Mouse (Mus musculus) G1E (cell line): ENCODE measurements around the gene Ddrgk1. TPM values are rescaled to one million over a fixed set of nuclear protein-coding genes. Genes with fewer than 3 reads are reported as not detected.

ENCODE experiments used
- ATAC-seq: 2 replicates; pipeline ENCODE4 v1.8.0; 2016; ENCODE audit warnings: mild to moderate bottlenecking; ENCODE audit not compliant: insufficient number of reproducible peaks, poor library complexity, low FRiP score, severe bottlenecking; ENCODE audit errors: extremely low read depth
- DNase-seq: peaks from one replicate; pipeline ENCODE4 v3.0.0; 2012; ENCODE audit warnings: low spot score
- H3K27me3 ChIP-seq: 2 replicates; pipeline ENCODE4 v1.6.1; 2012; ENCODE audit warnings: mild to moderate bottlenecking, low read length, inconsistent platforms; ENCODE audit not compliant: insufficient read depth
- H3K36me3 ChIP-seq: replicated peaks from 2 replicates; pipeline ENCODE3; 2012; ENCODE audit warnings: mild to moderate bottlenecking, inconsistent platforms
- H3K4me1 ChIP-seq: 2 replicates; pipeline ENCODE4 v1.6.1; 2012; ENCODE audit warnings: low read depth, low read length, inconsistent platforms, mixed read lengths; ENCODE audit not compliant: insufficient read depth
- H3K4me3 ChIP-seq: 2 replicates; pipeline ENCODE4 v1.5.1; 2012; ENCODE audit warnings: low read depth, mild to moderate bottlenecking, inconsistent platforms, low read length, moderate library complexity, mixed read lengths
- H3K9me3 ChIP-seq: replicated peaks from 2 replicates; pipeline ENCODE4 v1.6.1; 2012; ENCODE audit warnings: inconsistent platforms
- CTCF ChIP-seq: IDR thresholded peaks from 2 replicates; pipeline ENCODE4 v1.5.1; 2012; ENCODE audit warnings: low read depth, low read length, inconsistent platforms, mixed read lengths
- GATA1 ChIP-seq: IDR thresholded peaks from 2 replicates; pipeline ENCODE4 v1.6.1; 2012; ENCODE audit warnings: borderline replicate concordance, low read length, inconsistent platforms, mixed read lengths
- GATA2 ChIP-seq: IDR thresholded peaks from 2 replicates; pipeline ENCODE4 v1.6.1; 2012; ENCODE audit warnings: low read depth, low read length, inconsistent platforms, borderline replicate concordance
- POLR2AphosphoS5 ChIP-seq: IDR thresholded peaks from 2 replicates; pipeline ENCODE4 v1.6.1; 2012; ENCODE audit warnings: low read depth, low read length, inconsistent platforms; ENCODE audit not compliant: insufficient replicate concordance
- TAL1 ChIP-seq: conservative IDR thresholded peaks from 2 replicates; pipeline ENCODE4 v1.6.1; 2012; ENCODE audit warnings: low read depth, low read length, inconsistent platforms, mixed read lengths
- polyA plus RNA-seq: library from polyadenylated mRNA; stranded (reverse); fragments of >175 nt; gene quantifications from 2 replicates; pipeline ENCODE4 v1.2.3, GENCODE M21; 2012
- total RNA-seq, 2 experiments: library from RNA; stranded (forward) in 1 of 2; stranded (reverse) in 1 of 2; fragments of 200-1000 nt in 1 of 2; fragments of >200 nt in 1 of 2; fragmentation: Nextera tagmentation in 1 of 2; gene quantifications; 2 replicates each; pipeline ENCODE4 v1.2.3; 2014 to 2017

Ddrgk1 gene
- total and polyA plus RNA-seq, 3 experiments, result 29.9 to 67.4 (median 47.4) TPM

GRCm38 (mm10) chr2:130618972-130619371 is 45.5 kb downstream of the Ddrgk1 start:
- TF ChIP-seq TAL1 (no peak), GATA1 (no peak), GATA2 (no peak), POLR2AphosphoS5 (no peak), CTCF (no peak)
- H3K36me3 ChIP-seq, result peaks cover 90% of the 10 kb centered on the region
- H3K4me3 ChIP-seq, result no peak overlapping the region
- H3K27me3 ChIP-seq, result no peaks in the 10 kb centered on the region
- no peak for ATAC-seq
- H3K9me3 ChIP-seq, result no peaks in the 10 kb centered on the region
- DNase-seq, result no peak
- no peaks in the 10 kb centered on the region; the same call in 1 of the 2 replicates for H3K4me1 ChIP-seq

DNA sequence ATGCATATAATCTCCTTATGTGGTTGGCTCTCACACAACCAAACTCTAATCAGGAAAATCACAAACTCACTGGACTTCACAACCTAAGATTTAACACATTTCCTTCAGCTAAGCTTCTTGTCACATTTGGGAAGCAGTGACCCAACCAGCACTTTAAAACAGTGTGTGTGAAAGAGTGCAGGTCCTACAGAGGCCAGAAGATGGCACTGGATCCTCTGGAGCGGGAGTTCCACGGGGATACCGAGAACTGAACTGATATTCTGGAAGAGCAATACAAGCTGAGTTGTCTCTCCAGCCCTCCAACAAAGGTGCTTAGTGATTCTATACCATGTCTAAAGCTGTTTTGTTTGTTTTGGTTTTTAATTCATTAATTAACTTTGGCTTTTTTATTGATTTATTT is 51.4 kb downstream of the Ddrgk1 start:
- H3K36me3 ChIP-seq, result peaks cover 85% of the 10 kb centered on the region
- TF ChIP-seq POLR2AphosphoS5, result no peak
- no peak for TF ChIP-seq GATA2
- no peak for TF ChIP-seq TAL1
- no peak for TF ChIP-seq CTCF
- TF ChIP-seq GATA1, result no peak
- H3K27me3 ChIP-seq, result no peaks in the 10 kb centered on the region
- no peak overlapping the region for H3K4me3 ChIP-seq
- H3K9me3 ChIP-seq, result no peaks in the 10 kb centered on the region
- ATAC-seq, result no peak
- no peak for DNase-seq
- H3K4me1 ChIP-seq, result no peaks in the 10 kb centered on the region

Other genes with a start within 250 kb of the Ddrgk1 start
- 55.2 and 58.9 TPM in 2 replicates for gene Vps16, start 240.3 kb downstream of the Ddrgk1 start, total RNA-seq (2014; fragmentation: Nextera tagmentation)
- gene Vps16, start 240.3 kb downstream of the Ddrgk1 start, total RNA-seq (2017), result 180 and 190 TPM in 2 replicates
- 12.6 and 20.2 TPM in 2 replicates for gene Vps16, start 240.3 kb downstream of the Ddrgk1 start, polyA plus RNA-seq
- 16.9 and 17.6 TPM in 2 replicates for gene Pced1a, start 240.0 kb downstream of the Ddrgk1 start, total RNA-seq (2014; fragmentation: Nextera tagmentation)
- 13.9 and 20.0 TPM in 2 replicates for gene Pced1a, start 240.0 kb downstream of the Ddrgk1 start, total RNA-seq (2017)
- gene Pced1a, start 240.0 kb downstream of the Ddrgk1 start, polyA plus RNA-seq, result 17.4 and 19.7 TPM in 2 replicates
- 60.6 and 97.7 TPM in 2 replicates for gene Ptpra, start 214.4 kb downstream of the Ddrgk1 start, total RNA-seq (2014; fragmentation: Nextera tagmentation)
- gene Ptpra, start 214.4 kb downstream of the Ddrgk1 start, total RNA-seq (2017), result 119 and 127 TPM in 2 replicates
- 11.4 and 22.6 TPM in 2 replicates for gene Ptpra, start 214.4 kb downstream of the Ddrgk1 start, polyA plus RNA-seq
- gene Mrps26, start 100.9 kb downstream of the Ddrgk1 start, total RNA-seq (2014; fragmentation: Nextera tagmentation), result 75.7 and 93.8 TPM in 2 replicates
- gene Mrps26, start 100.9 kb downstream of the Ddrgk1 start, total RNA-seq (2017), result 60.6 and 79.2 TPM in 2 replicates
- gene Mrps26, start 100.9 kb downstream of the Ddrgk1 start, polyA plus RNA-seq, result 144 and 187 TPM in 2 replicates
- gene Oxt, start 88.5 kb downstream of the Ddrgk1 start, total RNA-seq (2014; fragmentation: Nextera tagmentation), result not detected in 2 replicates
- not detected in 2 replicates for gene Oxt, start 88.5 kb downstream of the Ddrgk1 start, total RNA-seq (2017)
- not detected in 2 replicates for gene Oxt, start 88.5 kb downstream of the Ddrgk1 start, polyA plus RNA-seq
- not detected in 2 replicates for gene Avp, start 82.1 kb downstream of the Ddrgk1 start, total RNA-seq (2014; fragmentation: Nextera tagmentation)
- gene Avp, start 82.1 kb downstream of the Ddrgk1 start, total RNA-seq (2017), result not detected in 2 replicates
- not detected in 2 replicates for gene Avp, start 82.1 kb downstream of the Ddrgk1 start, polyA plus RNA-seq
- gene Fastkd5, start 34.6 kb downstream of the Ddrgk1 start, total RNA-seq (2014; fragmentation: Nextera tagmentation), result 20.5 and 26.4 TPM in 2 replicates
- gene Fastkd5, start 34.6 kb downstream of the Ddrgk1 start, total RNA-seq (2017), result 27.6 and 29.9 TPM in 2 replicates
- gene Fastkd5, start 34.6 kb downstream of the Ddrgk1 start, polyA plus RNA-seq, result 0.81 and 1.3 TPM in 2 replicates
- gene Ubox5, start 34.6 kb downstream of the Ddrgk1 start, total RNA-seq (2014; fragmentation: Nextera tagmentation), result 11.2 and 13.0 TPM in 2 replicates
- 9.0 and 9.7 TPM in 2 replicates for gene Ubox5, start 34.6 kb downstream of the Ddrgk1 start, total RNA-seq (2017)
- 2.7 and 3.2 TPM in 2 replicates for gene Ubox5, start 34.6 kb downstream of the Ddrgk1 start, polyA plus RNA-seq
- 1.2 TPM in 1 of 2 replicates, not detected in the other for gene Lzts3, start 21.9 kb downstream of the Ddrgk1 start, total RNA-seq (2014; fragmentation: Nextera tagmentation)
- gene Lzts3, start 21.9 kb downstream of the Ddrgk1 start, total RNA-seq (2017), result 0.55 and 0.81 TPM in 2 replicates
- 1.1 and 1.2 TPM in 2 replicates for gene Lzts3, start 21.9 kb downstream of the Ddrgk1 start, polyA plus RNA-seq
- gene Itpa, start 3.0 kb upstream of the Ddrgk1 start, total RNA-seq (2014; fragmentation: Nextera tagmentation), result 11.1 and 12.9 TPM in 2 replicates
- gene Itpa, start 3.0 kb upstream of the Ddrgk1 start, total RNA-seq (2017), result 113 and 136 TPM in 2 replicates
- 4.0 and 10.9 TPM in 2 replicates for gene Itpa, start 3.0 kb upstream of the Ddrgk1 start, polyA plus RNA-seq
- not detected in 2 replicates for gene Slc4a11, start 32.9 kb upstream of the Ddrgk1 start, total RNA-seq (2014; fragmentation: Nextera tagmentation)
- 0.06 and 0.66 TPM in 2 replicates for gene Slc4a11, start 32.9 kb upstream of the Ddrgk1 start, total RNA-seq (2017)
- gene Slc4a11, start 32.9 kb upstream of the Ddrgk1 start, polyA plus RNA-seq, result 0.02 TPM in 2 replicates
- 16.7 and 23.8 TPM in 2 replicates for gene 4930402H24Rik, start 241.7 kb upstream of the Ddrgk1 start, total RNA-seq (2014; fragmentation: Nextera tagmentation)
- gene 4930402H24Rik, start 241.7 kb upstream of the Ddrgk1 start, total RNA-seq (2017), result 11.8 and 12.5 TPM in 2 replicates
- 3.4 and 3.5 TPM in 2 replicates for gene 4930402H24Rik, start 241.7 kb upstream of the Ddrgk1 start, polyA plus RNA-seq
- gene Atrn, start 241.8 kb upstream of the Ddrgk1 start, total RNA-seq (2014; fragmentation: Nextera tagmentation), result 17.2 and 19.2 TPM in 2 replicates
- 10.2 and 10.6 TPM in 2 replicates for gene Atrn, start 241.8 kb upstream of the Ddrgk1 start, total RNA-seq (2017)
- gene Atrn, start 241.8 kb upstream of the Ddrgk1 start, polyA plus RNA-seq, result 1.7 and 1.8 TPM in 2 replicates